Mouse (Mus musculus) liver, embryonic 12.5 days (tissue): ENCODE measurements around the gene Cox14. TPM values are rescaled to one million over a fixed set of nuclear protein-coding genes. Genes with fewer than 3 reads are reported as not detected.

Experiments
- ATAC-seq: fragments of 200-750 bp; cut with Nextera tagmentation; 2 replicates; pipeline ENCODE4 v1.8.0; 2017; ENCODE audit warnings: moderate number of reproducible peaks, mild to moderate bottlenecking, moderate library complexity
- H3K27ac ChIP-seq: fragments of 300-500 bp; sonication (generic); 2 replicates; pipeline ENCODE4 v1.5.1; 2016; ENCODE audit warnings: mild to moderate bottlenecking
- H3K27me3 ChIP-seq: fragments of 300-500 bp; sonication (generic); replicated peaks from 2 replicates; pipeline ENCODE4 v1.6.1; 2016; ENCODE audit warnings: mild to moderate bottlenecking, moderate library complexity
- H3K36me3 ChIP-seq: fragments of 300-500 bp; sonication (generic); 2 replicates; pipeline ENCODE4 v1.6.1; 2016; ENCODE audit warnings: mild to moderate bottlenecking, moderate library complexity
- H3K4me1 ChIP-seq: fragments of 300-500 bp; sonication (generic); 2 replicates; pipeline ENCODE4 v1.6.1; 2016
- H3K4me2 ChIP-seq: fragments of 300-500 bp; sonication (generic); 2 replicates; pipeline ENCODE4 v1.6.1; 2016; ENCODE audit warnings: mild to moderate bottlenecking, moderate library complexity
- H3K4me3 ChIP-seq: fragments of 300-500 bp; sonication (generic); 2 replicates; pipeline ENCODE4 v1.5.1; 2016; ENCODE audit warnings: mild to moderate bottlenecking, moderate library complexity
- H3K9ac ChIP-seq: fragments of 300-500 bp; sonication (generic); 2 replicates; pipeline ENCODE4 v1.6.1; 2016; ENCODE audit warnings: mild to moderate bottlenecking, moderate library complexity
- H3K9me3 ChIP-seq: fragments of 300-500 bp; sonication (generic); replicated peaks from 2 replicates; pipeline ENCODE4 v1.6.1; 2016; ENCODE audit warnings: mild to moderate bottlenecking, moderate library complexity
- WGBS: fragments of 180-500 bp; shearing (Covaris S2); methylation state at CpG from one replicate; pipeline ENCODE4 v1.1.7; 2016; ENCODE audit not compliant: insufficient replicate concordance; 5-methylcytosine and 5-hydroxymethylcytosine counted together
- polyA plus RNA-seq: library from polyadenylated mRNA; unstranded; fragments of >200 nt; fragmentation: Nextera tagmentation; extraction: Ambion mirVana; gene quantifications from 2 replicates; pipeline ENCODE4 v1.2.1, GENCODE M21; 2016

Cox14 gene
- polyA plus RNA-seq, 1 experiment from 2014 or later, result 98.3 TPM

- H3K4me2 ChIP-seq, result no peak overlapping the region
- 65% methylated on average over 3 of the region's 3 CpGs for WGBS
- H3K9ac ChIP-seq, result no peak overlapping the region
- no peak overlapping the region for H3K27ac ChIP-seq
- ATAC-seq, result no peak
- H3K4me3 ChIP-seq, result no peak overlapping the region
- H3K4me1 ChIP-seq, result peaks cover 16% of the 10 kb centered on the region
- no peaks in the 10 kb centered on the region for H3K27me3 ChIP-seq
- H3K36me3 ChIP-seq, result peaks cover 79% of the 10 kb centered on the region
- no peaks in the 10 kb centered on the region for H3K9me3 ChIP-seq
These were observed 13.9 kb upstream of the Cox14 start for GRCm38 (mm10) chr15:99711491-99711890.

- WGBS, result 75% methylated on average over 13 of the region's 13 CpGs
- Histone ChIP-seq H3K4me1 (peaks cover 23% of the 10 kb centered on the region), H3K36me3 (peaks cover 65% of the 10 kb centered on the region), H3K4me2 (no peak overlapping the region), H3K9ac (no peak overlapping the region), H3K4me3 (no peak overlapping the region), H3K9me3 (no peaks in the 10 kb centered on the region), H3K27me3 (no peaks in the 10 kb centered on the region), H3K27ac (no peak overlapping the region)
- no peak for ATAC-seq
These were observed 12.5 kb upstream of the Cox14 start for GRCm38 (mm10) chr15:99712666-99713559.

GRCm38 (mm10) chr15:99713569-99713968, 11.8 kb upstream of the Cox14 start:
- H3K9ac ChIP-seq, result no peak overlapping the region
- 81% methylated on average over 3 of the region's 3 CpGs for WGBS
- no peak overlapping the region for H3K27ac ChIP-seq
- H3K36me3 ChIP-seq, result peaks cover 59% of the 10 kb centered on the region
- H3K4me3 ChIP-seq, result no peak overlapping the region
- no peak overlapping the region for H3K4me2 ChIP-seq
- no peak for ATAC-seq
- peaks cover 23% of the 10 kb centered on the region for H3K4me1 ChIP-seq
- H3K27me3 ChIP-seq, result no peaks in the 10 kb centered on the region
- H3K9me3 ChIP-seq, result no peaks in the 10 kb centered on the region

GRCm38 (mm10) chr15:99714206-99714605, 11.2 kb upstream of the Cox14 start:
- no peak overlapping the region for H3K27ac ChIP-seq
- no peak overlapping the region for H3K4me2 ChIP-seq
- no peak overlapping the region for H3K9ac ChIP-seq
- peaks cover 23% of the 10 kb centered on the region for H3K4me1 ChIP-seq
- no peak for ATAC-seq
- no peaks in the 10 kb centered on the region for H3K27me3 ChIP-seq
- H3K36me3 ChIP-seq, result peaks cover 53% of the 10 kb centered on the region
- no peaks in the 10 kb centered on the region for H3K9me3 ChIP-seq
- H3K4me3 ChIP-seq, result no peak overlapping the region
- 67% methylated on average over 4 of the region's 4 CpGs for WGBS

GRCm38 (mm10) chr15:99714858-99715257, 10.6 kb upstream of the Cox14 start:
- no peak overlapping the region for H3K4me2 ChIP-seq
- no peaks in the 10 kb centered on the region for H3K27me3 ChIP-seq
- peaks cover 23% of the 10 kb centered on the region for H3K4me1 ChIP-seq
- no peak overlapping the region for H3K27ac ChIP-seq
- peaks cover 46% of the 10 kb centered on the region for H3K36me3 ChIP-seq
- no peak overlapping the region for H3K4me3 ChIP-seq
- ATAC-seq, result peak; percentile 28; the same call in 1 of the 2 replicates
- H3K9ac ChIP-seq, result no peak overlapping the region
- WGBS, result 36% methylated on average over 7 of the region's 7 CpGs
- H3K9me3 ChIP-seq, result no peaks in the 10 kb centered on the region

GRCm38 (mm10) chr15:99715361-99715865, 10.0 kb upstream of the Cox14 start:
- Histone ChIP-seq H3K4me1 (peaks cover 23% of the 10 kb centered on the region), H3K36me3 (peaks cover 42% of the 10 kb centered on the region), H3K9me3 (no peaks in the 10 kb centered on the region), H3K4me2 (no peak overlapping the region), H3K4me3 (no peak overlapping the region), H3K27ac (0 out of 2 replicates have a peak overlapping the region, but pooled peaks have one; percentile 46), H3K9ac (no peak overlapping the region), H3K27me3 (no peaks in the 10 kb centered on the region)
- no peak for ATAC-seq
- WGBS, result 67% methylated on average over 13 of the region's 13 CpGs

GRCm38 (mm10) chr15:99715982-99716746, 9.3 kb upstream of the Cox14 start:
- Histone ChIP-seq H3K9ac (no peak overlapping the region), H3K27me3 (no peaks in the 10 kb centered on the region), H3K4me2 (no peak overlapping the region), H3K36me3 (peaks cover 38% of the 10 kb centered on the region), H3K4me3 (no peak overlapping the region), H3K27ac (peak overlapping the region; percentile 46; the same call in 1 of the 2 replicates), H3K4me1 (peaks cover 23% of the 10 kb centered on the region), H3K9me3 (no peaks in the 10 kb centered on the region)
- WGBS, result 66% methylated on average over 11 of the region's 11 CpGs
- ATAC-seq, result no peak

- Histone ChIP-seq H3K27ac (no peak overlapping the region), H3K9me3 (no peaks in the 10 kb centered on the region), H3K4me2 (no peak overlapping the region), H3K4me3 (no peak overlapping the region), H3K36me3 (peaks cover 32% of the 10 kb centered on the region), H3K27me3 (no peaks in the 10 kb centered on the region), H3K4me1 (peaks cover 23% of the 10 kb centered on the region), H3K9ac (no peak overlapping the region)
- 81% methylated on average over 12 of the region's 12 CpGs for WGBS
- no peak for ATAC-seq
These were observed 8.6 kb upstream of the Cox14 start for GRCm38 (mm10) chr15:99716814-99717213.

GRCm38 (mm10) chr15:99717386-99718334, 7.8 kb upstream of the Cox14 start, which contains the start of gene Gpd1:
Gene Gpd1, plus strand, starts transcription at chr15:99717515.
- Histone ChIP-seq H3K4me1 (peaks cover 28% of the 10 kb centered on the region), H3K27me3 (no peaks in the 10 kb centered on the region), H3K4me2 (peak within 1 kb of the TSS; percentile 19; the same call in 1 of the 2 replicates), H3K27ac (peak within 1 kb of the TSS; percentile 46; the same call in 1 of the 2 replicates), H3K9me3 (no peaks in the 10 kb centered on the region), H3K9ac (no peak within 1 kb of the TSS), H3K36me3 (peaks cover 23% of the 10 kb centered on the region), H3K4me3 (no peak within 1 kb of the TSS)
- WGBS, result 67% methylated on average over 26 of the region's 26 CpGs
- ATAC-seq, result no peak

- WGBS, result 72% methylated on average over 9 of the region's 9 CpGs
- Histone ChIP-seq H3K27ac (0 out of 2 replicates have a peak overlapping the region, but pooled peaks have one; percentile 36), H3K4me3 (no peak overlapping the region), H3K4me2 (peak overlapping the region; percentile 19; the same call in 1 of the 2 replicates), H3K36me3 (peaks cover 14% of the 10 kb centered on the region), H3K9ac (no peak overlapping the region), H3K27me3 (0 out of 2 replicates have a peak, but pooled peaks cover 3% of the 10 kb centered on the region), H3K4me1 (peaks cover 37% of the 10 kb centered on the region), H3K9me3 (no peaks in the 10 kb centered on the region)
- no peak for ATAC-seq
These were observed 6.9 kb upstream of the Cox14 start for GRCm38 (mm10) chr15:99718461-99719021.

- Histone ChIP-seq H3K27ac (no peak overlapping the region), H3K27me3 (0 out of 2 replicates have a peak, but pooled peaks cover 3% of the 10 kb centered on the region), H3K36me3 (0 out of 2 replicates have a peak, but pooled peaks cover 5% of the 10 kb centered on the region), H3K9ac (no peak overlapping the region), H3K4me3 (no peak overlapping the region), H3K4me1 (peaks cover 50% of the 10 kb centered on the region), H3K4me2 (no peak overlapping the region), H3K9me3 (no peaks in the 10 kb centered on the region)
- ATAC-seq, result no peak
- WGBS, result 63% methylated on average over 8 of the region's 8 CpGs
These were observed 5.6 kb upstream of the Cox14 start for GRCm38 (mm10) chr15:99719865-99720264.
